Mouse (Mus musculus) cortical plate, adult 2 months (tissue): ENCODE results near the gene Abhd12.

Experiments used
- CTCF ChIP-seq: fragments of 200-500 bp; IDR thresholded peaks from 2 replicates; pipeline ENCODE4 v1.5.1; 2011; ENCODE audit warnings: mild to moderate bottlenecking, control low read depth, low read length; ENCODE audit not compliant: insufficient read depth; ENCODE audit errors: extremely low read depth
- POLR2A ChIP-seq: fragments of 200-500 bp; IDR thresholded peaks from 2 replicates; pipeline ENCODE4 v1.6.1; 2011; ENCODE audit warnings: mild to moderate bottlenecking, low read length, control low read depth; ENCODE audit not compliant: insufficient read depth; ENCODE audit errors: extremely low read depth

DNA sequence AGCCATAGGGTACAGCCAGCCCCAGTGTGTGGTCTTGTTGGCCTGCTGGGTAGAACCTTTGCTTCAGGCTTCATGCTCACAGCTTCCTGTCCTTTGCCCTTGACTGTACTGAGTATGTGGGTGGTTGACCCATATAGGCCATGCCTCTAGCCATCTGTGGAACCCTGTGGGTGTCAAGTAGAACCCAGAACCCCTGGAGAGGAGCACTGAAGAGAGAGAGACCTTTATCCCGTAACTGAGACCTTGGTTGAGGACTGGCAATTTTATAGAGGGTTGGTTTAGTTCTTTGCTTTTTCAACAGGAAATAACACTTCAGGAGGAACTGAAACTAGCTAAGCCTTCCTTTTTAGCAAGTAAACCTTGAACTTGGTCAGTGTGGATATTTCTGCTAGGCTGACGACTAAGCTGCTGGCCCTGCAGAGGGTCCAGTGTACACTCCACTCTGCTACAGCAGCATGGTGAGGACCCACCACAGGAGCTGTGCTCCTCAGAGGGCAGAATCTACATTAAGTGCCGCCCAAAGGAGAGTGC lies 73.6 kb downstream of the Abhd12 start:
- TF ChIP-seq POLR2A (no peak), CTCF (no peak)
